Mouse (Mus musculus): ENCODE results near the gene Pick1.

Pick1 gene

DNA sequence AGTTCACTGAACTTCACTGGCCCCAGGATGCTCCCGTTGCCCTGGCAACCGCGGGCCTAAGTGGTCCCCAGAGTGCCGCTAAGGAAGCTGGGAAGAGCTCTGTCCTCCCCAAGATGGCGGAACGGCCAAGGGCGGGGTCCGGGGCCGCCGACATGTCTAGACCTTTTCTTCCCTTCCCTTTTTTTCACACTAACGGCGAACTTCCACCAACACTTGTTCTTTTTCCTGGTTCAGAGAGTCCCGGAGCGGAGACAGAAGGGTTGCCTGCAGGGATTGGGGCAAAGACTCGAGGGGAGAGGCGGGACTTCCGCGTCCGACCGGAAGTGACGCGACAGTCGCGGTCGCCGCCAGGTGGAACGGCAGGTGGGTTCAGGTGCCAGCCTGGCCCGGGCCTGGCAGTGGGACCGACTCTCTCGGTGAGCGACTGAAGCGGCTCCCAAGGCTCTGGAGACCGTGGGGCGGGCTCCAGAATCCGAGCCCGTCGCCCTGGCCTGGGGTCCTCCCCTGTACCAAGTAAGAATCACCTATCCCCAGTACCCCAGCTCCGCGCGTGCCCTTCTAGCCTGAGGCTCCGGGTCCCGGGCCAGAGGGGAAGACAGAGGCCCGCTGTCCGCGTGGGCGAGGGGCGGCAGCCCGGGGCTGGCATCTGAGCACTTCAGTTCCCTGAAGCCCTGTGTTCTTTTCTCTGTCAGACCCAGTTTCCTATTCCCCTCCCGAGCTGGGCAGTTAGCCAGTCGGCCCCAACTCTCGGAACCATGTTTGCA lies at the start of gene Pick1, which contains the start of gene Gm49486:
TSS of gene Pick1 (plus strand) at position 116 of the 764 bp plus-strand sequence.
TSS of gene Gm49486 (plus strand) at position 334 of the 764 bp plus-strand sequence.
- in situ Hi-C loops (cut with MboI, MseI): no loop called here

DNA sequence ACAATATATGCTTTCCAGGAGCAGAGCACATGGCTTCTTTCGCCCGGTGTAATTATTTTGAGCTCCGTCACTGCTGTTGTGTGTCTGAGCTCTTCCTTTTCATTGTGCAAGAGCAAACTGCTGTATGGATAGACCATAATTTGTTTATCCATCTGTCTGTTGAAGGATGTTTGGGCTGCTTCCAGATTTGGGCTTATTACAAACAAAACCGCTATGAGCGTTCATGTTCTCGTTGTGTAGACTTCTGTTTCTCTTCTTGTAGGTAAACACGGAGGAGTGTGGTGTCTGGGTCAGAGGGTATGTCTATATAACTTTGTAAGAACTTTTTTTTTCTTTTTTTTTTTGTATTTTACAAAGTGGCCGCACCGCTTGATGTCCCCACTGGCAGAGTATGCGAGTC lies 43.8 kb upstream of the Pick1 start:
- in situ Hi-C loops (cut with MboI, MseI): loop anchor here (25.0 kb wide), 1 partner anchor 1202 kb away; no protein-coding TSS in a partner anchor

DNA sequence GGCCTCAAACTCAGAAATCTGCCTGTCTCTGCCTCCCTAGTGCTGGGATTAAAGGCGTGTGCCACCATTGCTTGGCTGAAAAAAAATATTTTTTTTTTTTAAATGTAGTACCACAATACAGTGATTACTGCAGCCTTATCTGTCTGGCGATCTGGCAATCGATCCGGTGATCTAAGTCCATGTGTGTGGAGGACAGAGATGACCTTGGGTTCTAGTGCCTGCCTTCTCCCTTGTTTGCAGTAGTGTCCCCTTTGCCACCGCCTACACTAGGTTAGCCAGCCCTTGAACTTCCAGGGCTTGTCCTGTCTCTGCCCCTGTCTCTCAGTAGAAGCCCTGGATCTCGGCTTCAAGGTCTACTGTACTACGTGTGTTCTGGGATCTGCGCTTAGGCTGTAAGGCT lies 41.2 kb upstream of the Pick1 start:
- in situ Hi-C loops (cut with MboI, MseI): loop anchor here (25.0 kb wide), 1 partner anchor 1199 kb away; no protein-coding TSS in a partner anchor

DNA sequence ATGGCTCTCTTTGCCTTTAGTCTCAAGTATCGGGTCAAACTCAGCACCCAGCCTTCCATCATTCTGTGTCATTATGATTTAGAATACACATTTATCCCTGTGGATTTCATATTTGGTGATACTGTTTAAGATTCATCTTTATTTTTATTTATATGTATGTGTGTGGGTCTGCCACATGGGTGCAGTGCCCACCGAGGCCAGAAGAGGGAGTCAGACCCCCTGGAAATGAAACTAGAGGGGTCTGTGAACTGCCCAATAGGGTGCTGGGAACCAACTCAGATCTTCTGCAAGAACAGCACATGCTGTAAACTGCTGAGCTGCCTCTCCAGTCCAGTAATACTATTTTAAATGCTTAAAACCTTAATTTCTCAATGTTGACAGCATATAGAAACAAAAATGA lies 37.5 kb upstream of the Pick1 start:
- in situ Hi-C loops (cut with MboI, MseI): loop anchor here (25.0 kb wide), 1 partner anchor 1196 kb away; no protein-coding TSS in a partner anchor

DNA sequence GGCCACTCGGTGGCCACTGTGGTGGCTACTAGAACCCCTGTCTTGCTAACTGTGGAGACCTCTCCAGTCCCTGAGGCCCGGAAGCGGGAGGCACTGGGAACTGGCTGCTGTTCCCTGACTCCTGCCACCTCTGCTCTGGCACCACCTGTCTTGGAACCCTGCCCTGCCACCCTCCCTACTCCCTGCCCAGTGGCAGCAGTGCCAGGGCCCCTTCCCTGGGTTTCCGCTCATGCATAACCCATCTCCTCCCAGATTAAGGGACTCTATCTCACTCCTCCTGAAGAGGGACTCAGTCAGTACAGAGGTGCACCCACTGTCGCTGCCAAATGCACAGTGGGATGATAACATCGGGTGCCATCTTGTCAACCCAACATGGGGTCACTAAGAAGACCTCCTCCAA lies 36.5 kb upstream of the Pick1 start:
- in situ Hi-C loops (cut with MboI, MseI): loop anchor here (25.0 kb wide), 1 partner anchor 1195 kb away; no protein-coding TSS in a partner anchor

DNA sequence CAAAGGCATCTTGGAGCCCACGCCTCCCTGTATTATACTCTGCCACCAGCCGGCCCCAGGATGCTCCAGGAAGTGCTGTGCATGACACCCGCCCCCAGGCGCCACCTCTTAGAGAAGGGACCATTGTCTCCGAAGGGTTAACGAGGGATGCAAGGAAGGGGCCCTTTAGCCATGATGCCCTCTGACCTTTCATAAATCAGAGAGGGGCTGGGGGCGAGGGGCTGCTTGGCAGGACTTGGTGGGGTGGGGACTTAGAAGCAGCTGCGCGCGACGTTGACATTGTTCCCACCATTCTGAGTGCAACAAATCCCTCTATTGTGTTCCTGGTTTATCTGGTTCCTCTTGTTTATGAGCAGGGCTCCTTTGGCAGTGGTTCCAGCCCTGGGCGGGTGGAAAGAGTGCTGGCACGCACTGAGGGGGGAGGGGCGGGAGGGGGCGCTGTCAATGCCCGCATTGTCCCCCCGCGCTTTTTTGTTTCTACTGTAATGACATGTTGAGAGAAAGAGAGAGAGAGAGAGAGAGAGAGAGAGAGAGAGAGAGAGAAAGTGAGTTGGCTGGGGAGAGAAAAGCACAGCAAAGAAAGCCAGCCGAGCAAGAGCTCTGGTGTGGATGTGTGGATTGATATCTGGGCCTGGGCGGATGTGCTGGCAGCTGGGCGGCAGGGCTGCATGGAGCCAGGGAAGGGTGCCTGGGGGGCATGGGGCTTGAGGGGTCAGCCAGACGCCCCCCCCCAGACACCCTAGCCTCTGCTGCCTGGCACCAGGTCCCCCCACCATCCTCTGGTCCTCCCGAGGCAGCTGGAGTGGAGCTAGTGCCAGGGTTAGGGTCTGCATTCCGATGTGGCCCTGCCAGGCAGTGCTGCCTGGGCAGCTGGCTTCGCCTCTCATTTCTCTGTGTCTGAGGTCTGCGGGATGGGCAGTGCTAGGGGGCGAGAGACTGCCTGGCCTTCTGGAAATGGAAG lies 35.8 kb upstream of the Pick1 start:
- in situ Hi-C loops (cut with MboI, MseI): loop anchor here (25.0 kb wide), 1 partner anchor 1194 kb away; no protein-coding TSS in a partner anchor

DNA sequence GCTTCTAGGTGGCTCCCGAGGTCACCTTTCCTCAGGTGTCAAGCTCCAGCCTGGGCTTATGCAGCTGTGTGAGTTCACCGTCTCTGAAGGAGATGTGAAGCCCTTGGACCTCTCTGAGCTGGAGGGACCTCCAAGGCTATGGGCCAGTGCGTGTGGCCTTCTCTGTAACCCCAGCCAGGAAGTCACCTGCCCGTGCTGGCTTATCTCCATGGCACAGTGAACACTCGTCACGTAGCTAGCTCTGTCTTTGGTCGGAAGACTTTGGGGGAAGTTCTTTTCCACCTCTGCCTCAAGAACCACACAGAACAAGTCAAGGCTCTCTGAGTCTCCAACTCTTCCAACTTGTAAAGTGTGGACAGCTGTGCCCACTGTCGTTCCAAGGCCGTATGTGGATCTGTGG lies 34.9 kb upstream of the Pick1 start:
- in situ Hi-C loops (cut with MboI, MseI): loop anchor here (25.0 kb wide), 1 partner anchor 1193 kb away; no protein-coding TSS in a partner anchor

DNA sequence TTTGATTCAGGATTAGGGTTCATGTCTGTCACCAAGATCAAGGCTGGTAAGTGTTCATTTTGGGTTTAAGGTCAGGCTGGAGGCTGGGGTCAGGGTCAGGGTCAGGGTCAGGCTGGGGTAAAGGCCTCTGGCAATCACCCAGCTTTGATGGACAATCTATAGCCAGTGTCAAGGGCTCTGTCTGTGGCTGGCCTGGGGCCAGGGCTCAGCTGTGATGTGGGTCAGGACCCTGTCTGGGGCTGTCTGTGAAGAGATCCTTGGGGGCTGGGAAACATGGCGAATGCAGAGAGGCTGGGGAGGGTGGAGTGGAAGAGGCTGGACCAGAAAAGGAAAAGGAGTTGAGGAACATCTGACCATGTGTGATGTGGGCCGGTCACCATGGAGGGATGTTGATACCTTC lies 34.0 kb upstream of the Pick1 start:
- in situ Hi-C loops (cut with MboI, MseI): loop anchor here (25.0 kb wide), 1 partner anchor 1192 kb away; no protein-coding TSS in a partner anchor

DNA sequence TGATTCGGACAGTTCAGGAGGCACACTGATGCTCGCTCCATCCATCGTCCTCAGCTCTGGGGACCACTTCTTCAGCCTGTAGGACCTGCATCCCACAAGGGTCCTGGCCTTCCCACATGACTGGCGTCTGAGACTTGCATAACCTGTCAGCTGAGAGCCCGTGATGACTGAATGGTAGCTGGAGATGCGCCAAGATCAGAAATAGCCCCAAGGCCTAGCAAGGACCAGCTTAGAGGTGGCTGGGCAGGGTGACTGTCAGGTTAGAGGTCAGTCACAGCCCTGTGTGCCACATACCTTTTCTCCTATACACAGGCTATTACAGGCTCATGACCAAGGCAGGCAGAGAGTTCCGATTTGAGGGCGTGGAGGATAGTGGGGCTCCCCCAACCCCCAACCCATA lies 33.5 kb upstream of the Pick1 start:
- in situ Hi-C loops (cut with MboI, MseI): loop anchor here (25.0 kb wide), 1 partner anchor 1192 kb away; no protein-coding TSS in a partner anchor

DNA sequence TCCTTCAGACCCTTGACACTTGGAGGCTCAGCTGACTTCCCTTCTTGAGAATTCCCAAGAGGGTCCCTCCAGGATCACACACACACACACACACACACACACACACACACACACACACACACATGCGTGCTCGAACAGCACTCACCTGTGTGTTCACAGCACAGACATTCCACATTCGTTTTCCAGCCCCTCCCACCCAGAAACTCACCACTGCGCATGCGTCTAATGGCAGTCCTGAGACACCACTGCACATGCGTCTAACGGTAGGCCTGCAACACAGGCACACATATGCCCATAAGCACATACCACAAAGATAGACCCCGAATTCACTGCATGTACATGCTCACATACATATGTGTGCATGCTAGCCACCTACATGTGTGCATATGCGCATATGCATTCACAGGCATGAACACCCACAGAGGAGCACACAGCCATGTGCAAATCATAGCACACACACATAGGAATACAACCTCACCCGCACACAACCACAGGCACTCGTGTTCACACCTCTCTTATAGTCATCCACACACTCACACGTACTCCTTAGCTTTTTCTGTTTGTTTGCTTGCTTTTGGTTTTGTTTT lies 29.5 kb upstream of the Pick1 start:
- in situ Hi-C loops (cut with MboI, MseI): loop anchor here (25.0 kb wide), 1 partner anchor 1188 kb away; no protein-coding TSS in a partner anchor

DNA sequence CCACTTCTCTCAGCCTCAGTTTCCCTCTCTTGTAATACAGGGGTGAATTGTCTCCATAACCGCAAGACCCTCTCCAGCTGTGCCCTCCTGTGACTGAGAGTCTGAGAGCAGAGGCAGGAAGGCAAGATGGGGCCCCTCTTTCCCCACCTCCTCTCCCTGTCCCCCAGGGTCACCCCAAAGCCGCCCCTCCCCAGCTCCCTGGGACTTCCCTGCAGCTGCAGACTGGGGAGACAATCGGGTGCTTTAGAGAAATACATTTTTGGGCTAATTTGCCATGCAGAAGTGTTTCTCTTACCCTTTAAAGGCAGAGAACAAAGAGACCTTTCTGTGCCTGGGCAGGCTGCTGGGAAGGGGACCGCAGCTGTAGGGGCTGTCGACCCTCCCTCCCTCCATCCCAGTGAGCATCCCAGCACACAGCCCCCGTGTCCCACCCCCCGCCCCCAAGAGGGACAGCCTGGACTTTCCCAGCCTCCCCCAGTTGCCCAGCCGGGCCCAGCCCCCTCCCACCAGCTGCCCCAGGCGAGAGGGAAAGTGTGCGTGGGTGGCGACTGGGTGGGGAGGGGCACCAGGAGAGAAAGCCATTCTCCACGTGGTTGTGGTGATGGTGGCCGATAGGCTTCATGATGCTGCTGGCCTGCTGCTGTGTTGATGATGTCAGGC lies 27.4 kb upstream of the Pick1 start:
- in situ Hi-C loops (cut with MboI, MseI): no loop called here

DNA sequence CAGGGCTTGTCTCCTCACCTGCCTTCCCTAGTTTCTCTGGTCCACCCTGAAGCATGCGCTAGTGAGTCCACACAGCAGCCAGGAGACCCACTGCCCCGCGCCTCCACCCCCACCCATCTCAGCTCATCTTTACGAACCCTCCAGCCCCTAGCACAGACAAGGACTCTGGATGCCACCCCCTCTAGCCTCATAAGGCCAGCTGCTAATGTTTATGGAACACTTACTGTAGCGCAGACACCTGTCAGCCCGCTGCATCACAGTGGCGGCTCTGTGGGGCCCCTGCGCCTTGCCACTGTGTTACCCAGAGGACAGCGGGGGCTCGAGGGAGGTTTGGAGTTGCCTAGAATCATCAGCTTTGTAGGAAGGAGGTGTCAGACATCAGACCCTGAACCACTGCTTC lies 26.4 kb upstream of the Pick1 start:
- in situ Hi-C loops (cut with MboI, MseI): no loop called here

DNA sequence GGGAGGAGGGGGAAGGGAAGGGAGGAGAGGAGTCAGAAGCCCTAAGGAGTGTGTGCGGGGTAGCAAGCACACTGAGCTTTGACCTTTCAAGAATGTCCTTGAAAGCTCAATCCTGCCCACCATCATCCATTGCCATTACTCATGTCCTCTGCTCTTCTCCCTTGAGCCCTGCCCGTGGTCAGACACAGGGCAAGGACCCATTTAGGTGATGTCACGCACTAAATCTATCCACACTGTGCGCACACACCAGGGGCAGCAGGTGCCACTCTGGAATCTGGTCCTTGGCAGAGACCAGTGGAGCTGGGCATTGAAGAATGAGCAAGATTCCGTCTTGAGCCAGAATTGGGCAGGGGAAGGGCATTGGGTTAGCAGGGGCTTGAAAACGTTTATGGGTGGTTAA lies 20.8 kb upstream of the Pick1 start:
- in situ Hi-C loops (cut with MboI, MseI): no loop called here

DNA sequence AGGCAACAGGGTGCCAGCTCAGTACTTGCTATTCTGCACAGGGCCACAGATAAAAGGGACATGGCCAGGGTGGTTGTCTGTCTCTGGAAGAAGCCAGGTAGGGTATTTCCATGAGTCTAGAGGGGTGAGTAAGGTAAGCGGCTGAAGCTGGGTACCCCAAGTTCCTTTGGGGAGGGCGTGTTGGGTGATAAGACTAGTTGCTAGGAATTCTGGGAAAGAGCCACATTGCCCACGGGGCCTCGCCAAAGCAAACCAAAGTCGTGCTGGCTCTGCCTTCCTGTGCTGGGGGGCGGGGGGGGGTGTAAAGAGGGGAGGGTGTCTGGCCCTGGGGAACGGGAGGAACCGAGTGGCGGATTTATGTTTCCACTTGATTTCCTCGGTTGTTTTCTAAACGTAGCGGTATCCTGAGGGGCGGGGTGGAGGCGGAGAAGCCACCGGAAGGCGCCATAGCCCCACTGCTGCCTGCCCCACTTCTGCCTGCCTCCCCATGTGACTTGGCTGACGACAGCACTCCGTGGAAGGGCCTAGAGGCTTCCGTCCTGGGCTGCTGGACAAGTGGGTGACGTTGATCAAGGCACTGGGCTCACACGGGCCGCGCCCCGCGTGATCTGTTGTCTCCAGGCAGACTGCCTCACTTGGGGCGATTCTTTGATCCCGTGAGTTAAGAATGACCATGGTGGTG lies 20.1 kb upstream of the Pick1 start:
- in situ Hi-C loops (cut with MboI, MseI): no loop called here

DNA sequence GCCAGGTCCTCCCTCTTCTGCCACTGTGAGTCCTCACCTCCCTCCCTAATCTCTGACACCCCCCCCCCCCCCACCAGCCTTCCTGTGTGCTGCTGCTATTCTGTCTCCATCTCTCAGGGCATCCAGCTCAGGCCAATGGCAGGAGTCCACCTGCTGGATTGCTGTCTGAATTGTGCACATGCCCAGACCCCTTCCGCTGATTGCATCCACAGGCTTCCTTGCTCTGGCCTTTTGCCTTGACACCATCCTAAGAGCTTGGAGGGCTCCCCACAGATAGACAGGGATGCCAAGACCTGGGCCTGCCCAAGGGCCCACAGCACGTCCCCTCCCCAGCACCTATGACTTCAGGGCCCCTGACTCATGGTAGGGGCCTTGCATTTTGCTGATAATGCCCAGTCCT lies 18.6 kb upstream of the Pick1 start:
- in situ Hi-C loops (cut with MboI, MseI): no loop called here

DNA sequence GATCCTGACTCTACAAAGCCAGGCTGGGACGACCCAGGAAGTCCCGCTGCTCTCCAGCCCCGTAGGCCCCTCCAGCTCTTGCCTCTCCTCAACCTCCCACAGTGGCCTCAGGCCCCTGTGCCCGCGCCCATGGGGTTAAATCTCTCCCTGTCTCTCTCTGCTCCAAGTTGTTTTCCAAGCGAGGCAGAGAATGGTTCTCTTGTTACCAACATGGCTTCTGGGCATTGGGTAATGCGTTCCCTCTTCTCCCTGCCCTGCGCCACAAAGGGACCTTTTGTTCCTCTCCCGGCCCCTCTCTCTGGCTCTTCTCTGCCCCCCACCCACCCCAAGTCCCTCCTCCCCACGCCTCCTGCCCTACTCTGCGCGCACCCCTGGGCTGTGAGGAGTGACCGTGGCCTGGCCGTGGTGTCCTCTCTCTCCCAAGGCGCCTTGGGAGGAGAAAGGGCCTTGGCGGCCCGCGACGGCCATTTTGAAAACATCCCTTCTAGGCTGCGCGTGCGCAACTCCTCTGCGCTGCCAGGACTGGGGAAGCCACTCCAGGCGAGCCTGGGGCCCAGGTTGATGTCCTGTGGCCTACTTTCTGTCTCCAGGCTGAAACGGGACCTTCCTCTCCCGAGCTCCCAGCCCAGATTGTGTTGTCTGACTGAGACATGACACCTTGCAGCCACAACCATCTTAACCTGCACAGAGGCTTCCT lies 16.1 kb upstream of the Pick1 start:
- in situ Hi-C loops (cut with MboI, MseI): no loop called here

DNA sequence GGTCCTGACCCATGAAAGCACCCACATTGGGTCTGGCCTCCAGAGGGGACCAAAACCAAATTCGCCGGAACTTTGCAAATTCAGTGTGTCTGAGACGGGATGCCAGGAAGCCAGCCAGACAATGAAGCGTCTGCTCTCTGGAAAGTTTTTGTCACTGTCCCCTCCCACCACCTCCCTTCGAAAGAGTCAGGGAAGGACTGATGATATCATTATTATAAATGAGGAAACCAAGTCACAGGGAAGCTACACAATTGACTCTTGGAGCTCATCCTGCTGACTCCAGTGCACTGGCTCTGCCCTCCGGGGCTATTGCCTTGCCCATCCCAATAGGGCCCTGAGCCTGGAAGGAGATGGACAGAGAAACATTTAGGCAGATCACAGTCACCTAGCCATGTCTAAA lies 15.4 kb upstream of the Pick1 start:
- in situ Hi-C loops (cut with MboI, MseI): no loop called here

DNA sequence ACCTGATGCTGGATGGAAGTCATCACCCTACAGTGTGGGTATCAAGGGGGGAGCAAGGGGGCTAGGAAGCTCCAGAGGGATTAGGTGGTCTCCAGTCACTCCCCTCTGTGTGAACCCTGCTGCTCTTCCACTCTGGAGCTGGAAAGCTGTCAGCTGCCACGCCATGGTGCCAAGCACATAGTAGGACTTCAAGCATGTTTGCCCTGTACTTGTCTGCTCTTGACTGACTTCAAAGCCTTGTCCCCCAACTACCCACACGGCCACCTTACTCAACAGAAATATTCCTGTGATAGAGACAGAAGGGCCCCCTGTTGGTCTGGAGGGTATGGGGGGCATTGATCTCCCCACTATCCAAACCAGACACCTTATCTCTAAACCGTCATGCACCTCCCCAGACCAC lies 12.8 kb upstream of the Pick1 start:
- in situ Hi-C loops (cut with MboI, MseI): no loop called here

DNA sequence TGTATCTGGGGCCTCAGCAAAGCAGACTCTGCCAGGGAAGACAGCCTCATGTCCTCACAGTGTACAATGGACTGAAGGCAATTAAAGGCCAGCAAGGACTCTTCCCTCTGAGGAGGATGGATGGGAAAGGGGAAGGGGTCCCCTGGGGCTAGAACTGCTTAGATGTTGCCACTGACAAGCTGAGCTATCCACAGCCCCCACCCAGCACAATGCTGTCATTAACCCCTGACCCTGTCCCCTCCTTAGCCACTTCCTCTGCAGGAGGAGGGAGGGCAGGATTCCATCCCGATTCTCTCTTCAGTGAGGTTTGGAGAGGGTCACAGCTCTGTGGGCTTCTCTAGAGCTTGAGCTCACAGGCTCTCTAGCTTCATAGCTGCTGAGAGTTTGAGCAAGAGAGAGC lies 9.4 kb upstream of the Pick1 start:
- in situ Hi-C loops (cut with MboI, MseI): no loop called here

DNA sequence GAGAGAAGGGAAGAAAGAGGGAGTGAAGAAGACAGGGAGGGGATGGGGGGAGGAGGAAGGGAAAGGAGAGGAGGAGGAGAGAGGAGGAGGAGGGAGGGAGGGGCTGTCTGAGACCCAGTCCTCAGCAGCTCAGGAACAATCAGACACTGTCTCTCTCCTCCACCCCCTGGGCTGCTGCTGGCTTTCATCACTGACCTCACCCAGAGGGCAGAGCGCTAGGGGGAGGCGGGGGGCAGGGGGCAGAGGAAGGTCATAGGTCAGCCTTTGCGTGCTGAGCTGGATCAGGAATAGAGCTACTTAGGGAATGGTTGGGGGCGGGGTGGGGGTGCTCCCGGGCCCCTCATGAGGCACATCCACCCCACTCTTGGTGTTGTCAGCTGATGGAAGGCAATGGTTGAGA lies 5.3 kb upstream of the Pick1 start:
- in situ Hi-C loops (cut with MboI, MseI): no loop called here
